Mouse (Mus musculus) mouse trophoblast stem cell (cell line): Measurements from ENCODE around the gene Xylt2.
"Not testable (repeated sequence)": the region's sequence is repeated elsewhere in the genome, so short reads cannot be mapped to it uniquely, and the experiment has no call there.

Experiments
- in situ Hi-C, 2 experiments: fragments of 300-500 bp; cut with MseI, MboI; formaldehyde crosslinking; loops; 2 replicates in 1 of 2; 3 replicates in 1 of 2; pipeline ENCODE4 v1.15.1; 2025

Gene Xylt2

GRCm38 (mm10) chr11:94677607-94678145, 361 bp upstream of the Xylt2 start:
- in situ Hi-C loops, result no loop called here

- in situ Hi-C loops, result no loop called here
These were observed 1.0 kb downstream of the Xylt2 start for GRCm38 (mm10) chr11:94676308-94676707.

GRCm38 (mm10) chr11:94675446-94675845, 1.9 kb downstream of the Xylt2 start:
- in situ Hi-C loops, result no loop called here

- in situ Hi-C loops, result no loop called here
These were observed 2.3 kb downstream of the Xylt2 start for GRCm38 (mm10) chr11:94674984-94675383.

- in situ Hi-C loops, result no loop called here
These were observed 12.0 kb downstream of the Xylt2 start for GRCm38 (mm10) chr11:94665281-94665680.

GRCm38 (mm10) chr11:94661344-94661743, 16.0 kb downstream of the Xylt2 start:
- in situ Hi-C loops, result no loop called here

- in situ Hi-C loops, result no loop called here
These were observed 23.5 kb downstream of the Xylt2 start, which contains the start of the genes Mrpl27 and Eme1 for GRCm38 (mm10) chr11:94653663-94654436. TSS of gene Mrpl27 (plus strand) at chr11:94653767. TSS of gene Eme1 (minus strand) at chr11:94653964.

GRCm38 (mm10) chr11:94652973-94653372, 24.3 kb downstream of the Xylt2 start:
- in situ Hi-C loops, result no loop called here

- in situ Hi-C loops, result not testable (repeated sequence)
These were observed 26.1 kb downstream of the Xylt2 start for GRCm38 (mm10) chr11:94651241-94651640.

- in situ Hi-C loops, result no loop called here
These were observed 30.9 kb downstream of the Xylt2 start for GRCm38 (mm10) chr11:94646457-94646856.

- in situ Hi-C loops, result no loop called here
These were observed 32.7 kb downstream of the Xylt2 start for GRCm38 (mm10) chr11:94644461-94645219.

GRCm38 (mm10) chr11:94634431-94634830, 42.9 kb downstream of the Xylt2 start:
- in situ Hi-C loops, result no loop called here

- in situ Hi-C loops, result no loop called here
These were observed 44.3 kb downstream of the Xylt2 start for GRCm38 (mm10) chr11:94632988-94633387.

- in situ Hi-C loops, result no loop called here
These were observed 45.3 kb downstream of the Xylt2 start for GRCm38 (mm10) chr11:94631969-94632368.

- in situ Hi-C loops, result no loop called here
These were observed 46.9 kb downstream of the Xylt2 start for GRCm38 (mm10) chr11:94630199-94631011.

GRCm38 (mm10) chr11:94629884-94630198, 47.5 kb downstream of the Xylt2 start:
- in situ Hi-C loops, result no loop called here

- in situ Hi-C loops, result no loop called here
These were observed 48.0 kb downstream of the Xylt2 start, which contains the start of gene Lrrc59 for GRCm38 (mm10) chr11:94629199-94629883. TSS of gene Lrrc59 (plus strand) at chr11:94629767.

GRCm38 (mm10) chr11:94622162-94622561, 55.2 kb downstream of the Xylt2 start:
- in situ Hi-C loops, result no loop called here

- in situ Hi-C loops, result no loop called here
These were observed 55.9 kb downstream of the Xylt2 start for GRCm38 (mm10) chr11:94621458-94621852.

GRCm38 (mm10) chr11:94620766-94621457, 56.4 kb downstream of the Xylt2 start:
- in situ Hi-C loops, result no loop called here

GRCm38 (mm10) chr11:94617646-94618045, 59.7 kb downstream of the Xylt2 start:
- in situ Hi-C loops, result no loop called here
